Mouse (Mus musculus) ES-E14 (cell line): ENCODE data around the gene Stt3b. TPM values are rescaled to one million over a fixed set of nuclear protein-coding genes. Genes with fewer than 3 reads are reported as not detected.

Experiments used
- DNase-seq: peaks from one replicate; pipeline ENCODE4 v3.0.0-alpha.2; 2013; ENCODE audit warnings: low read depth, low spot score
- H3K27ac ChIP-seq: 2 replicates; pipeline ENCODE4 v1.5.1; 2012; ENCODE audit warnings: low read depth, mild to moderate bottlenecking, low read length, moderate library complexity, mixed read lengths; ENCODE audit not compliant: poor library complexity, insufficient read depth, severe bottlenecking
- H3K36me3 ChIP-seq: 2 replicates; pipeline ENCODE4 v1.6.1; 2012; ENCODE audit warnings: mild to moderate bottlenecking, low read length, moderate library complexity, mixed read lengths; ENCODE audit not compliant: control insufficient read depth, poor library complexity, insufficient read depth, severe bottlenecking
- H3K4me1 ChIP-seq, 2 experiments: fragments of 150-350 bp in 1 of 2; sonication (generic) in 1 of 2; 2 replicates each; pipeline ENCODE4 v1.6.1; 2012; ENCODE audit warnings: low read length in 2 of 2, mild to moderate bottlenecking in 1 of 2, mixed read lengths in 1 of 2; ENCODE audit not compliant: control insufficient read depth in 2 of 2, insufficient read depth in 2 of 2, poor library complexity in 1 of 2
- H3K4me3 ChIP-seq, 2 experiments: fragments of 150-350 bp in 1 of 2; sonication (generic) in 1 of 2; 2 replicates each; pipeline ENCODE4 v1.5.1; 2012; ENCODE audit warnings: low read length in 2 of 2, low read depth in 1 of 2, mild to moderate bottlenecking in 1 of 2, mixed read lengths in 1 of 2; ENCODE audit not compliant: insufficient read depth in 1 of 2, poor library complexity in 1 of 2, severe bottlenecking in 1 of 2
- H3K9ac ChIP-seq: 2 replicates; pipeline ENCODE4 v1.6.1; 2012; ENCODE audit warnings: low read depth, mild to moderate bottlenecking, low read length, mixed read lengths; ENCODE audit not compliant: poor library complexity, insufficient read depth, severe bottlenecking
- H3K9me3 ChIP-seq: fragments of 150-350 bp; sonication (generic); 2 replicates; pipeline ENCODE4 v1.6.1; 2012; ENCODE audit warnings: low read depth, mild to moderate bottlenecking, low read length; ENCODE audit not compliant: control insufficient read depth, insufficient read depth
- CHD2 ChIP-seq: IDR thresholded peaks from 2 replicates; pipeline ENCODE4 v1.6.1; 2014; ENCODE audit warnings: mild to moderate bottlenecking, low read depth, low read length, inconsistent platforms
- HCFC1 ChIP-seq: IDR thresholded peaks from 2 replicates; pipeline ENCODE4 v1.6.1; 2012; ENCODE audit warnings: low read length, inconsistent platforms, borderline replicate concordance; ENCODE audit not compliant: insufficient read depth
- MAFK ChIP-seq: IDR thresholded peaks from 2 replicates; pipeline ENCODE4 v1.6.1; 2014; ENCODE audit warnings: mild to moderate bottlenecking, low read depth, low read length, inconsistent platforms; ENCODE audit not compliant: insufficient read depth
- ZC3H11A ChIP-seq: IDR thresholded peaks from 2 replicates; pipeline ENCODE4 v1.6.1; 2012; ENCODE audit warnings: low read depth, mild to moderate bottlenecking, inconsistent platforms, low read length, borderline replicate concordance
- ZNF384 ChIP-seq: IDR thresholded peaks from 2 replicates; pipeline ENCODE4 v1.6.1; 2012; ENCODE audit warnings: low read depth, low read length, inconsistent platforms
- in situ Hi-C, 2 experiments: fragments of 600-800 bp; cut with MboI; formaldehyde crosslinking; loops; one replicate each; pipeline ENCODE4 v1.15.1; 2025; ENCODE audit warnings: low sequenced_read_pairs in 2 of 2, inconsistent platforms in 1 of 2; ENCODE audit not compliant: unreplicated experiment in 2 of 2
- total RNA-seq: library from RNA; depleted of rRNA; stranded (reverse); fragments of 300-350 nt; gene quantifications from 2 replicates; pipeline ENCODE4 v1.2.3, GENCODE M21; 2012

Stt3b gene
- total RNA-seq, 1 experiment: 150 TPM

DNA sequence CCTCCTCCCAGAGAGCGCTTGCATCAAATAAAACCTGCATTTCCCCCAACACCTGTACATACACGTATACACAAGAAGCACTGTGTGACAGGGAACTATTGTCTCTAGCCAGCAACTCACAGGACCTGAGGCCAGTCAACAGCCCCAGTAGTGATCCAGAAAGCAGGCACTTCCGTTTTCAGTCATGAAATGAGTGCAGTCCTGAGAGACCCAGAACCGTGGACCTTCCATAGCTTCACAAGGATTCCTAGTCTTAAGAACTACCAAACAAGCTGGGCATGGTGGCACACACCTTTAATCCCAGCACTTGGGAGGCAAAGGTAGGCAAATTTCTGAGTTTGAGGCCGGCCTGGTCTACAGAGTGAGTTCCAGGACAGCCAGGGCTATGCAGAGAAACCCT is 3.6 kb upstream of the Stt3b start:
- Histone ChIP-seq H3K9me3 (no peaks in the 10 kb centered on the region), H3K9ac (no peak overlapping the region), H3K4me3 (no peak overlapping the region), H3K4me1 (no peaks in the 10 kb centered on the region; a peak in 1 of 4 replicates), H3K36me3 (no peaks in the 10 kb centered on the region), H3K27ac (no peak overlapping the region)
- TF ChIP-seq CHD2 (no peak), MAFK (no peak), ZNF384 (no peak), HCFC1 (no peak), ZC3H11A (no peak)
- no peak for DNase-seq
- in situ Hi-C loops: no loop called here

DNA sequence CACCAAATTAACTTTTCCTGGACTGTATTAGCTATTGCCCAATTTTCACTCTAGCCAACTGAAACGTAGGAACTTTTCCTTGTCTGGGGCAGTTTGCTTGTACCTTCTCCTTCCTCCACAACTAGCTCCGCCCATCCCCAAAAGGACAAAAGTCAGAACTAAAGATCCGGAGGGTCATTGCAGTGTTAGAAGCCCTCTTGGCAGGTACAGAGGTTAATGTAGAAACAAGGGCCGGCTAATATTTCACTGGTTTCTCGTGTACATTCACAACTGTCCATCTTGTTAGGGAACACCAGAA is 951 bp upstream of the Stt3b start:
- Histone ChIP-seq H3K9ac (peak overlapping the region; percentile 95; the same call in 1 of the 2 replicates), H3K27ac (no peak overlapping the region; the same call in 1 of the 2 replicates), H3K9me3 (no peaks in the 10 kb centered on the region), H3K36me3 (no peaks in the 10 kb centered on the region), H3K4me1 (peaks cover 0 to 5% of the 10 kb centered on the region in 2 experiments; a peak in 3 of 4 replicates), H3K4me3 (peak overlapping the region; percentile 77 to 98)
- TF ChIP-seq ZC3H11A: no peak
- no peak for TF ChIP-seq HCFC1
- no peak for TF ChIP-seq CHD2
- DNase-seq: peak; percentile 59
- in situ Hi-C loops: no loop called here

GRCm38 (mm10) chr9:115309977-115310345 is 260 bp downstream of the Stt3b start:
- no peak for TF ChIP-seq MAFK
- TF ChIP-seq HCFC1: no peak
- TF ChIP-seq ZNF384: no peak
- TF ChIP-seq ZC3H11A: no peak
- no peak for TF ChIP-seq CHD2
- in situ Hi-C loops: no loop called here
- peak; percentile 41 for DNase-seq

DNA sequence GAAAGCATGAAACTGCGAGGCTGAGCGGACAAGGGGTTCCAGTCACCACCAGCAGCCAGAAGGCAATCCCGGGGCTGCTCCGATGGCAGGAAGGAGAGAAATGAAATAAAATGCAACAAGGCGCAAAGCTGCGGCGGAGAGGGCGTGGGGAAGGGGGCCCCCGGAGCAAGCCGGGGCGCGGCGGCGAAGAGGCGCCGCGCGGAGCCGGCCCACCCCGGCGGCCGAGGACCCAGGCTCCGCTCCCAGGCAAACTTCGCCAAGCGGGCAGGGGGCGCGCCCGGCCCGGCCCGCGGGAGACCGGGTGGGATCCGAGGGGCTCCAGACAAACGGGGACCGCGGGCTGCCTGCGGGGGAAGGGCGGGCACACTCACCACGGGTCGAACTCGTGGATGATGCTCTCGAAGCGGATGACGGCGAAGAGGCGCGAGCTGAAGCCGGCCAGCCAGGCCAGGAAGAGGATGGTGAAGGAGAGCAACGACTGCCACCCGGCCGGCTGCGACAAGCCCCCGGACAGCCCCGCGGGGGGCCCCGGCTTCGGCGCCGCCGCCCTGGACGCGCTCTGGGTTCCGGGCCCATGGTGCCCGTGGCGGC is 745 bp downstream of the Stt3b start:
- no peak for TF ChIP-seq CHD2
- H3K27ac ChIP-seq: peak overlapping the region; percentile 54; the same call in 1 of the 2 replicates
- peaks cover 0 to 5% of the 10 kb centered on the region in 2 experiments; a peak in 3 of 4 replicates for H3K4me1 ChIP-seq
- peak overlapping the region; percentile 93 to 98 for H3K4me3 ChIP-seq
- in situ Hi-C loops: no loop called here
- H3K9ac ChIP-seq: peak overlapping the region; percentile 97
- no peak for DNase-seq
- H3K9me3 ChIP-seq: no peaks in the 10 kb centered on the region
- no peaks in the 10 kb centered on the region for H3K36me3 ChIP-seq

More at GRCm38 (mm10) chr9:115309977-115310345, 260 bp downstream of the Stt3b start:
- H3K27ac ChIP-seq: peak overlapping the region; percentile 54
- H3K4me1 ChIP-seq: peaks cover 0 to 5% of the 10 kb centered on the region in 2 experiments; a peak in 3 of 4 replicates
- H3K9ac ChIP-seq: peak overlapping the region; percentile 97
- H3K9me3 ChIP-seq: no peaks in the 10 kb centered on the region
- H3K36me3 ChIP-seq: no peaks in the 10 kb centered on the region
- H3K4me3 ChIP-seq: peak overlapping the region; percentile 93 to 98

- Histone ChIP-seq H3K9ac (peak overlapping the region; percentile 97), H3K36me3 (no peaks in the 10 kb centered on the region), H3K27ac (no peak overlapping the region), H3K9me3 (no peaks in the 10 kb centered on the region), H3K4me1 (peaks cover 0 to 5% of the 10 kb centered on the region in 2 experiments; a peak in 3 of 4 replicates), H3K4me3 (peak overlapping the region; percentile 93 to 98)
- in situ Hi-C loops: no loop called here
- DNase-seq: no peak
- TF ChIP-seq HCFC1: no peak
- no peak for TF ChIP-seq ZC3H11A
- TF ChIP-seq MAFK: no peak
- no peak for TF ChIP-seq CHD2
- TF ChIP-seq ZNF384: no peak
Observed at GRCm38 (mm10) chr9:115308941-115309380, 1.3 kb downstream of the Stt3b start.
